Mouse (Mus musculus) liver, adult 2 months (tissue): ENCODE measurements around the gene Tenm3.

Experiments
- CTCF ChIP-seq: fragments of 200-500 bp; IDR thresholded peaks from 2 replicates; pipeline ENCODE4 v1.5.1; 2011; ENCODE audit warnings: low read depth, low read length, control low read depth
- POLR2A ChIP-seq: fragments of 200-500 bp; IDR thresholded peaks from 2 replicates; pipeline ENCODE4 v1.6.1; 2011; ENCODE audit warnings: low read length, control low read depth; ENCODE audit not compliant: insufficient read depth; ENCODE audit errors: extremely low read depth

DNA sequence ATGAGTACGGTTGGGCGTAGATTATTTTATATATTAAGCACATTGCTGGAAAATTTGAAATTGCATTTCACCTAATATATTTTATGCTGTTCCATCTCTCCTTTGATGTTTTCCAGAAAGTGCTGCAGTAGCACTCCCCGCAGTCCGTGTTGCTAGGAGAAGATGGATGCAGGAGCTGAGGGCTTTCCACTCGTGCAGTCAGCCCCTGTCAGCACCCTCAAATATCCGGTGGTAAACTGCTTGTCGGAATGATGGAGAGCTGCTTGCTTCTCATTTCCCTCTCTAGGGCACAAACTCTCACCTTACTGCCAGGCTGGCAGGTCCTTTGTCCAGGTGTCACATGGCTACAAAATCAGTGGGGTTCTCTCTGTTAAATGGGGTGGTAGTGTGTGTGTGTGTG, 610.8 kb downstream of the Tenm3 start:
- no peak for TF ChIP-seq CTCF
- no peak for TF ChIP-seq POLR2A
